Mouse (Mus musculus) small intestine, adult 2 months (tissue): ENCODE data around the gene R3hdm2. TPM values are rescaled to one million over a fixed set of nuclear protein-coding genes. Genes with fewer than 3 reads are reported as not detected.

Experiments
- H3K27ac ChIP-seq: fragments of 200-500 bp; 2 replicates; pipeline ENCODE4 v1.5.1; 2012; ENCODE audit warnings: low read depth, low read length, control low read depth, inconsistent platforms; ENCODE audit not compliant: insufficient read depth
- H3K27me3 ChIP-seq: fragments of 200-500 bp; 2 replicates; pipeline ENCODE4 v1.6.1; 2012; ENCODE audit warnings: mild to moderate bottlenecking, moderate library complexity, low read length, inconsistent platforms; ENCODE audit not compliant: control insufficient read depth, insufficient read depth
- H3K36me3 ChIP-seq: fragments of 200-500 bp; 2 replicates; pipeline ENCODE4 v1.6.1; 2012; ENCODE audit warnings: mild to moderate bottlenecking, low read length, control low read depth, inconsistent platforms; ENCODE audit not compliant: control insufficient read depth, insufficient read depth
- H3K4me1 ChIP-seq: fragments of 200-500 bp; 2 replicates; pipeline ENCODE4 v1.6.1; 2012; ENCODE audit warnings: low read length, inconsistent platforms, mixed read lengths; ENCODE audit not compliant: control insufficient read depth, insufficient read depth, insufficient read length
- H3K4me3 ChIP-seq: fragments of 200-500 bp; 2 replicates; pipeline ENCODE4 v1.5.1; 2012; ENCODE audit warnings: low read depth, mild to moderate bottlenecking, control low read depth, inconsistent platforms, low read length, moderate library complexity
- CTCF ChIP-seq: fragments of 200-500 bp; IDR thresholded peaks from 2 replicates; pipeline ENCODE4 v1.5.1; 2012; ENCODE audit warnings: low read depth, mild to moderate bottlenecking, control low read depth, inconsistent platforms, low read length, moderate library complexity, mixed read lengths; ENCODE audit not compliant: insufficient replicate concordance, insufficient read length; ENCODE audit errors: extremely low read depth
- POLR2A ChIP-seq: fragments of 200-500 bp; IDR thresholded peaks from 2 replicates; pipeline ENCODE4 v1.6.1; 2012; ENCODE audit warnings: low read depth, mild to moderate bottlenecking, control low read depth, inconsistent platforms, low read length, moderate library complexity
- WGBS: fragments of 180-500 bp; shearing (Covaris S2); methylation state at CpG from one replicate; pipeline ENCODE4 v1.1.7; 2018; 5-methylcytosine and 5-hydroxymethylcytosine counted together
- polyA plus RNA-seq: library from polyadenylated mRNA; depleted of rRNA; stranded (reverse); fragments of >200 nt; gene quantifications from 2 replicates; pipeline ENCODE4 v1.2.3, GENCODE M21; 2012; rRNA removed

Gene R3hdm2
- polyA plus RNA-seq: 42.6 and 103 TPM in 2 replicates

DNA sequence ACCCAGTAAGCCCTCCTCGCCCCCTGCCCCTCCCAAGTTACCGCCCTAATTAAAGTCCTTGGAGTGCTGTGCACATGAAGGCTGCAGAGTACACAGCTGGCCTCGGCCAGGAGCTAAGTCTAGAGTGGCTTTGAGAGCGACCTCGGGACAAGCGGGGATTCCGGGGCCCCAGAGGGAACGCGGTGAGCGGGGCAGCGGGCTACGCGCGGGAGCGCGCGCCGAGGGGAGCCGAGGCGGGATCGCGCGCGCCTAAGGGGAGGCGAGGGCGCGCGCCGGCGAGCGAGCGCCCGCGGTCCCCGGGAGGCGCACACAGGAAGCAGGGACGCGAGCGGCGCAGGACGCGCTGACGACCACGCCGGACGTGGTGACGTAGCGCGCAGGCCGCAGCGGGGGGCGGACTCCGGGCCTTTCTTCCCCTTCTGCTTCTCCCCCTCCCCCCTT, at the start of gene R3hdm2:
Gene R3hdm2, plus strand, starts transcription at position 77 of the 441 bp plus-strand sequence.
- Histone ChIP-seq H3K27me3 (no peaks in the 10 kb centered on the region), H3K36me3 (no peaks in the 10 kb centered on the region), H3K4me3 (peak within 1 kb of the TSS; percentile 91), H3K27ac (peak within 1 kb of the TSS; percentile 71), H3K4me1 (0 out of 2 replicates have a peak, but pooled peaks cover 2% of the 10 kb centered on the region)
- TF ChIP-seq CTCF (no peak), POLR2A (no peak)
- WGBS: under 1% methylated on average over 53 of the region's 53 CpGs

- no peak overlapping the region for H3K4me3 ChIP-seq
- peaks cover 10% of the 10 kb centered on the region for H3K27me3 ChIP-seq
- H3K4me1 ChIP-seq: no peaks in the 10 kb centered on the region
- WGBS: 42% methylated on average over 31 of the region's 31 CpGs
- peak; percentile 7; the same call in 1 of the 2 replicates for TF ChIP-seq CTCF
- no peak for TF ChIP-seq POLR2A
- H3K27ac ChIP-seq: no peak overlapping the region
- peaks cover 3% of the 10 kb centered on the region; the same call in 1 of the 2 replicates for H3K36me3 ChIP-seq
These were observed 47.8 kb upstream of the R3hdm2 start for GRCm38 (mm10) chr10:127332211-127332874.

GRCm38 (mm10) chr10:127333152-127333551, 47.0 kb upstream of the R3hdm2 start:
- WGBS: 61% methylated on average over 5 of the region's 5 CpGs
- Histone ChIP-seq H3K4me1 (no peaks in the 10 kb centered on the region), H3K4me3 (no peak overlapping the region), H3K36me3 (peaks cover 3% of the 10 kb centered on the region; the same call in 1 of the 2 replicates), H3K27me3 (peaks cover 9% of the 10 kb centered on the region; the same call in 1 of the 2 replicates), H3K27ac (no peak overlapping the region)
- no peak for TF ChIP-seq POLR2A
- TF ChIP-seq CTCF: peak; percentile 41; the same call in 1 of the 2 replicates

GRCm38 (mm10) chr10:127335271-127335670, 44.9 kb upstream of the R3hdm2 start:
- no peaks in the 10 kb centered on the region for H3K36me3 ChIP-seq
- H3K27me3 ChIP-seq: peaks cover 20% of the 10 kb centered on the region
- H3K4me3 ChIP-seq: no peak overlapping the region
- peaks cover 3% of the 10 kb centered on the region for H3K4me1 ChIP-seq
- no peak for TF ChIP-seq CTCF
- no peak overlapping the region for H3K27ac ChIP-seq
- WGBS: 29% methylated on average over 1 of the region's 1 CpGs

DNA sequence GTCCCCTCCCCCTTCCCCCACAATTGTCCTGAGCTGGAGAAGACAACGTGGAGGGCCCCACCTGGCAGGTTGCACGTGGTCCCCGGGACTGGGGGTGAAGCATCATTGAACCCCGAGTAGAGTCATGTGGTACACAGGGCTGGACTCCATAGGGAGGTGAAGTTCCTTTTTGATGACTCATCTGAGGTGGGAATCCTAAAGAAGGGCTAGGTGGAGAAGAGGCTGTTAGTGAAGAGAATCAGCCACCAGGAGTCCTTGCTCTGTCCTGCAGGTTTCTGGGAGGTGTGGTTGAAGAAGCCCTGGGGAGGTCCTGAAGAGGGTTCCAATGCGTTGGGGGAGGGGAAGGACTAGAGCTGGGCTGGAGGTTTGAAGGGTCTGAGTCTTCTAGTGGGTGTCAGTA, 43.2 kb upstream of the R3hdm2 start:
- no peak overlapping the region for H3K27ac ChIP-seq
- H3K4me1 ChIP-seq: peaks cover 5% of the 10 kb centered on the region
- TF ChIP-seq CTCF (no peak), POLR2A (no peak)
- peaks cover 33% of the 10 kb centered on the region for H3K27me3 ChIP-seq
- no peaks in the 10 kb centered on the region for H3K36me3 ChIP-seq
- no peak overlapping the region for H3K4me3 ChIP-seq
- 41% methylated on average over 5 of the region's 5 CpGs for WGBS

DNA sequence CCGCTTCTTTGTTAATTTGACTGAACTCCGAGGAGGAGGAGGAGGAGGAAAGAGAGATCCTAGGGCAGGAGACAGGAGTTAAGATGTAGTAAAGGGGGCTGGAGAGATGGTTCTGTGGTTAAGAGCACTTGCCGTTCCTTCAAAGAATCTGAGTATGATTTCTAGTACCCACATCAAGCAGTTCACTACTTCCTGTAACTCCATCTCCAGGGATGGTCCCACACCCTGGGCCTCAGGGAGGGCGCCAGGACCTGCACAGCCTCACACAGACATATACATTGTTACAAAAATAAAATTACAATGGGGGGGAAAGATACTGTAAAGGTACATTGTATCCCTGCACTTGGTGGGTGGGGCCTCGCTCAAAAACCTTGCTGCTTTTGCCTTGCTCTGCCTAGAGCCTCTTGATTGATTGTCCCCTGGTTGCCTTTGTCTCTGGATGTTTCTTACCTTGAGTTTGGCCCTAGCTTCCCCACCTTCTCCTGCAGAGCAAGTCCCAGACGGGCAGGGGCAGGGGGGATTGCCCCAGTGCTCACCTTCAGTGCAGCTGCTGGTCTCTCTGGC, 42.5 kb upstream of the R3hdm2 start:
- WGBS: 74% methylated on average over 6 of the region's 6 CpGs
- Histone ChIP-seq H3K27ac (no peak overlapping the region), H3K27me3 (peaks cover 32% of the 10 kb centered on the region), H3K4me1 (peaks cover 8% of the 10 kb centered on the region), H3K36me3 (no peaks in the 10 kb centered on the region), H3K4me3 (no peak overlapping the region)
- no peak for TF ChIP-seq CTCF
- no peak for TF ChIP-seq POLR2A

DNA sequence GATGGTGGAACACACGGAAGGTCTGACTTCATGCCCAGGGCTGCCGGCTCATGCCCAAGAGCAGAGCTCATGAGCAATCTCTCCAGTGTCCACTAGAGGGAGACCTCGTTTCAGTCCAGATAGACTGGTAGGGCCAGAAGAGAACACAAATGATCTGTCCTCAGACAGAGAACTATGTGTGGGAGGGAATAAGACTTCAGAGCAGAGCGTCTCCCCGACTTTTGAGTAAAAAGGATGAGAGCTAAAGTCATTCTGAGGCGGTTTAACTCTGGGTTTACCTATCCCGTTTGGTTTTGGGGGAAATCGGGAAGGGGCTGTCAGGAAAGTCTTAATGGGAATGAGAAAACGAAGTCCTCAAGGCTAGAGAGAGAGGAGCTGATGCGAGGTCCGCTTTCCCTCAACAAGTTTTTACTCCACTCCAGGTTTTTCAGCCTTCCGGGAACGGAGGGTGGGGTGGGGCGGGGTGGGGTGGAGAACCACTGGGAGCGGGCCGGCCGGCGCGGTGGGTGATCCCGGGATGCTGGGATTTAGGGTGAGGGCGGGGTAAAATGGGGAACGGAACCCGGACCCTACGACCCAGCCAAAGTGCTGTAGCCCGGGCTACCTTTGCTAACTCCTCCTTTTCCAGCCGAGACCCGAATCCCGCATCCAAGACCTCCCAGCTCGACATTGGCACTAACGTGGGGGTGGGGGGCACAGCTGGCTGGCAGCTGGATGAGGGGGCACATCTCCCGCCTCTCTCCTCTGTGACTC, 41.0 kb upstream of the R3hdm2 start:
- Histone ChIP-seq H3K27ac (peak overlapping the region; percentile 67), H3K27me3 (peaks cover 32% of the 10 kb centered on the region), H3K4me1 (peaks cover 8% of the 10 kb centered on the region), H3K36me3 (no peaks in the 10 kb centered on the region), H3K4me3 (peak overlapping the region; percentile 60)
- under 1% methylated on average over 31 of the region's 31 CpGs for WGBS
- TF ChIP-seq POLR2A: no peak
- peak; percentile 75; the same call in 1 of the 2 replicates for TF ChIP-seq CTCF
